Mouse (Mus musculus): Measurements from ENCODE around the gene U2surp. TPM values are rescaled to one million over a fixed set of nuclear protein-coding genes. Genes with fewer than 3 reads are reported as not detected.
"Not testable (repeated sequence)": the region's sequence is repeated elsewhere in the genome, so short reads cannot be mapped to it uniquely, and the experiment has no call there.

U2surp gene
- polyA plus RNA-seq, 1 experiment = 12.0 TPM

DNA sequence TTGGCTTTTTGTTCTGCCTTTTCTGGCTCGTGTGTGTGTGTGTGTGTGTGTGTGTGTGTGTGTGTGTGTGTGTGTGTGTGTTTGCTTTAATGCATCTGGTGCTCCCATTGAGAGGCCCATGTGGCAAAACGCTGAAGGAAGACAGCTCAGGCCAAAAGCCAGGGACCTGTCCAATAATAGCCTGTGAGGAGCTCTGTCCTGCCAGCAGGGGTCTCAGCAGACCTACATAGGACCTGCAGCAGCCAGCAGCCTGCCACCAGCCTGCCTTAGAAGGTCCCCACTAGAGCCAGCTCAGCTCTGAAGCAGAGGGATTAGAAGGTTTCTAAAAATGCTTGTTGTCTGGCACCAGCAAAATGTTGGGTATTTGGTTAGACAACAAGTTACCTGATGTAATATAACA lies 14.2 kb upstream of the U2surp start:
- Histone ChIP-seq H3ac (ENCODE audit: control insufficient read depth, insufficient read length, low read depth) (no peak overlapping the region), H3K79me3 (ENCODE audit: low read depth) (no peaks in the 10 kb centered on the region), H3K27me3 (ENCODE audit: control insufficient read depth, insufficient read depth, insufficient read length) (no peaks in the 10 kb centered on the region), H3K4me3 (ENCODE audit: insufficient read depth, poor library complexity, severe bottlenecking) (no peak overlapping the region), H3K36me3 (ENCODE audit: control insufficient read depth, insufficient read depth) (no peaks in the 10 kb centered on the region), H3K79me2 (ENCODE audit: control insufficient read depth, insufficient read depth) (no peaks in the 10 kb centered on the region)
- TF ChIP-seq CTCF (IDR thresholded peaks at IDR 0.05; ENCODE audit: control insufficient read depth, insufficient read depth, insufficient read length) = peak; percentile 50
- TF ChIP-seq MYOD1 (IDR thresholded peaks at IDR 0.05; ENCODE audit: control insufficient read depth, insufficient read length, low read depth) = no peak

DNA sequence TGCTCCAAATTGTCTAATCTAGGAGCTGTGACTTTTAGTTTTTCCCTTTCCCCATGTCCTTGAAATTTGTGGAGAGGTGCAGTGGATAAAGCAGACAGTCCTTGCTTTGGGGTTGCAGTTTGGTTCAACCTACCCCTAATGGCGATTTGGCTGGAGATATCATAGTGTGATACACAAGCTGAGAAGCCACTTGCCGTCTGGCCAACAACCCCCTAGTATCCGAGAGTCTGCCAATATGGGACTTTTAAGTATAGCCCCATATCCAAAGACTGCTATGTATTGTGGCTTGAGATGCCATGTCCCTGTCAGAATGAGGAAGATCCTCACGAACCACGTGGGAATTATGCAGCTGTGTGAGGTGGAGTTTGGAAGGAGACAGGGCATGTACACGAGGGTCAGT lies 13.6 kb upstream of the U2surp start:
- no peak for TF ChIP-seq CTCF (IDR thresholded peaks at IDR 0.05; ENCODE audit: control insufficient read depth, insufficient read depth, insufficient read length)
- TF ChIP-seq MYOG (IDR thresholded peaks at IDR 0.05; ENCODE audit: control insufficient read depth, extremely low read depth, insufficient read length) = no peak
- no peak for TF ChIP-seq FOSL1 (IDR thresholded peaks at IDR 0.05; ENCODE audit: insufficient read depth, low read length, poor library complexity, severe bottlenecking)
- TF ChIP-seq CEBPB (IDR thresholded peaks at IDR 0.05; ENCODE audit: low read depth) = no peak
- TF ChIP-seq MAX (IDR thresholded peaks at IDR 0.05) = no peak
- no peak for TF ChIP-seq MYOD1 (IDR thresholded peaks at IDR 0.05; ENCODE audit: control insufficient read depth, insufficient read length, low read depth)
- no peak for TF ChIP-seq USF1 (IDR thresholded peaks at IDR 0.05; ENCODE audit: low read depth)
- H3ac ChIP-seq (ENCODE audit: control insufficient read depth, insufficient read length, low read depth) = no peak overlapping the region

DNA sequence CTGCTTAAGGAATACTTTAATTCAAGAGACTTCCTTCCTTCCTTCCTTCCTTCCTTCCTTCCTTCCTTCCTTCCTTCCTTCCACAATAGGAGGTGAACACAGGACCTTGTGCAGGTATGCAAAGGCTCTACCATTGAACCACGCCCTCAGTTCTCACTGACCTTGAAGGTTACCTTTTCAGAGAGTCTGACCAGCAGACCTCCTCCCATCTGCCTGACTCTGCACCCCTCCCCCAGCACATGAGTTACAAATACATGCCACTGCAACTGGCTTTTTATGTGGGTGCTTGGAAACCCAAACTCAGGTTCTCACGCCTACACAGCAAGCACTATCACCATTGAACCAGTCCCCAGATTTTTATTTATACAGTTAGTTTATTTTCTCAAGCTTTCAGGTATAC lies 10.8 kb upstream of the U2surp start:
- H3K79me2 ChIP-seq (ENCODE audit: control insufficient read depth, insufficient read depth) = no peaks in the 10 kb centered on the region
- H3K27me3 ChIP-seq (ENCODE audit: control insufficient read depth, insufficient read depth, insufficient read length) = no peaks in the 10 kb centered on the region
- H3ac ChIP-seq (ENCODE audit: control insufficient read depth, insufficient read length, low read depth) = no peak overlapping the region
- no peaks in the 10 kb centered on the region for H3K79me3 ChIP-seq (ENCODE audit: low read depth)
- TF ChIP-seq MYOD1 (IDR thresholded peaks at IDR 0.05; ENCODE audit: control insufficient read depth, insufficient read length, low read depth) = no peak
- no peak for TF ChIP-seq USF1 (IDR thresholded peaks at IDR 0.05; ENCODE audit: low read depth)
- TF ChIP-seq FOSL1 (IDR thresholded peaks at IDR 0.05; ENCODE audit: insufficient read depth, low read length, poor library complexity, severe bottlenecking) = no peak
- no peak for TF ChIP-seq MAX (IDR thresholded peaks at IDR 0.05)
- no peak for TF ChIP-seq MYOG (IDR thresholded peaks at IDR 0.05; ENCODE audit: control insufficient read depth, extremely low read depth, insufficient read length)
- TF ChIP-seq CEBPB (IDR thresholded peaks at IDR 0.05; ENCODE audit: low read depth) = no peak
- no peak for TF ChIP-seq CTCF (IDR thresholded peaks at IDR 0.05; ENCODE audit: control insufficient read depth, insufficient read depth, insufficient read length)
- no peaks in the 10 kb centered on the region for H3K36me3 ChIP-seq (ENCODE audit: control insufficient read depth, insufficient read depth)
- no peak overlapping the region for H3K4me3 ChIP-seq (ENCODE audit: insufficient read depth, poor library complexity, severe bottlenecking)

More for the DNA sequence above, 13.6 kb upstream of the U2surp start:
- Histone ChIP-seq H3K36me3 (ENCODE audit: control insufficient read depth, insufficient read depth) (no peaks in the 10 kb centered on the region), H3K4me3 (ENCODE audit: insufficient read depth, poor library complexity, severe bottlenecking) (no peak overlapping the region), H3K27me3 (ENCODE audit: control insufficient read depth, insufficient read depth, insufficient read length) (no peaks in the 10 kb centered on the region), H3K79me2 (ENCODE audit: control insufficient read depth, insufficient read depth) (no peaks in the 10 kb centered on the region), H3K79me3 (ENCODE audit: low read depth) (no peaks in the 10 kb centered on the region)

DNA sequence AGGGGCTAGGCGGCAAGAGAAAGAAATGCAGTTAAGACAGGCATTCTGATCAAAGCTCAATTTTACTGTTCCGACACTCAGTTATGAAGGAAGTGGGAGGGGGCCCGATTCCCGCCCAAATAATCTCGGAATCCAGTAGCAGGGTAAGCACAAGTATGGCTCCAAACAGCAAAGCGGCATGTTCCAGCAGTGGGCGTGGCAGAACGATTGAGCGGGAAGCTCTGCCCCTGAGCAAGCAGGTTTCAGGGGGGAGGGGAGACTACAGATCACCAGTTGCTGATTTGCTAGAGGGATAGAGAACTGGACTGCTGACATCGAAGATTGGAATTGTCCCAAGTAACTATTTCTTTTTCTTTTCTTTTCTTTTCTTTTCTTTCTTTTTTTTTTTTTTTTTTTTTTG lies 9.8 kb upstream of the U2surp start:
- H3K79me3 ChIP-seq (ENCODE audit: low read depth) = no peaks in the 10 kb centered on the region
- H3K36me3 ChIP-seq (ENCODE audit: control insufficient read depth, insufficient read depth) = no peaks in the 10 kb centered on the region
- no peaks in the 10 kb centered on the region for H3K79me2 ChIP-seq (ENCODE audit: control insufficient read depth, insufficient read depth)
- H3K27me3 ChIP-seq (ENCODE audit: control insufficient read depth, insufficient read depth, insufficient read length) = no peaks in the 10 kb centered on the region
- no peak overlapping the region for H3ac ChIP-seq (ENCODE audit: control insufficient read depth, insufficient read length, low read depth)
- TF ChIP-seq MAX (IDR thresholded peaks at IDR 0.05) (no peak), MYOD1 (IDR thresholded peaks at IDR 0.05; ENCODE audit: control insufficient read depth, insufficient read length, low read depth) (no peak), FOSL1 (IDR thresholded peaks at IDR 0.05; ENCODE audit: insufficient read depth, low read length, poor library complexity, severe bottlenecking) (no peak), CEBPB (IDR thresholded peaks at IDR 0.05; ENCODE audit: low read depth) (no peak), MYOG (IDR thresholded peaks at IDR 0.05; ENCODE audit: control insufficient read depth, extremely low read depth, insufficient read length) (no peak), CTCF (IDR thresholded peaks at IDR 0.05; ENCODE audit: control insufficient read depth, insufficient read depth, insufficient read length) (no peak), USF1 (IDR thresholded peaks at IDR 0.05; ENCODE audit: low read depth) (no peak)
- no peak overlapping the region for H3K4me3 ChIP-seq (ENCODE audit: insufficient read depth, poor library complexity, severe bottlenecking)

DNA sequence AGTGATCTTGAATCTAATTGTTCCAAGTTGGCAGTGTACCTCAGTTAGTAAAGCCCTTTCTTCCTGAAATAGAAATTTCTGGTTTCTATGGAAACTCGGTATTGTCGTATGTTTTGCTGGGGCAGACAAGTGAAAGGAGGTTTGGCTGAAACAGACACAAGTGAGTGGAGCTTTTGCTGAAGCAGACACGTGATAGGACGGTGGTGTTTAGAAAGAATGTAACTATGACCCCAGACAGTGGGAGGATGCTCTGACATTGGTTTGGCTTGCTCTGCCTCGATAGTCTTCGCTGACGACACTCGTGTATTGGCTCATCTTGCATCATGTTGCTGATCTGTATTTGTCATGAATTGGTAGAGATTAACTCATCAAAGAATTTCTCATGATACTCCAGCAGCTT lies 9.2 kb upstream of the U2surp start:
- Histone ChIP-seq H3K4me3 (ENCODE audit: insufficient read depth, poor library complexity, severe bottlenecking) (no peak overlapping the region), H3K27me3 (ENCODE audit: control insufficient read depth, insufficient read depth, insufficient read length) (no peaks in the 10 kb centered on the region), H3K79me2 (ENCODE audit: control insufficient read depth, insufficient read depth) (no peaks in the 10 kb centered on the region), H3ac (ENCODE audit: control insufficient read depth, insufficient read length, low read depth) (no peak overlapping the region), H3K79me3 (ENCODE audit: low read depth) (no peaks in the 10 kb centered on the region), H3K36me3 (ENCODE audit: control insufficient read depth, insufficient read depth) (no peaks in the 10 kb centered on the region)
- no peak for TF ChIP-seq FOSL1 (IDR thresholded peaks at IDR 0.05; ENCODE audit: insufficient read depth, low read length, poor library complexity, severe bottlenecking)
- no peak for TF ChIP-seq USF1 (IDR thresholded peaks at IDR 0.05; ENCODE audit: low read depth)
- TF ChIP-seq CTCF (IDR thresholded peaks at IDR 0.05; ENCODE audit: control insufficient read depth, insufficient read depth, insufficient read length) = no peak
- TF ChIP-seq MYOD1 (IDR thresholded peaks at IDR 0.05; ENCODE audit: control insufficient read depth, insufficient read length, low read depth) = no peak
- TF ChIP-seq CEBPB (IDR thresholded peaks at IDR 0.05; ENCODE audit: low read depth) = no peak
- no peak for TF ChIP-seq MYOG (IDR thresholded peaks at IDR 0.05; ENCODE audit: control insufficient read depth, extremely low read depth, insufficient read length)
- TF ChIP-seq MAX (IDR thresholded peaks at IDR 0.05) = no peak

DNA sequence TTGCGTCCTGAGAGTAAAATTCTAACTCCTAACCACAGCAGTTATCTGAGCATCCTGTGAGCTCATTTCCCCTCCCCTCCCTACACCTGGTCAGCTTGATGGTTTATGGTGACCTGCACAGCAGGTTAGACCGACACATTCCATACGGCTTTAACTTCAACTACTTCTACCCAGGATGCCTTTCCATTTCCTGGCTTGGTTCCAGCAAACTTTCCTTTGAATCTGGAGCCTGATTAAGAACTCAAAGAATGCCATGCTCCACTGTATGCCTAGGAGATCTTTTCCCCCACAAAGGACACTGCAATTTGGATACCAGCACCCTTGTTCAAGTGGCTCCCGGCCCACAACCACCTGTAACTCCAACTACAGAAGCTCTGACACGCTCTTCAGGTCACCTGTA lies 8.8 kb upstream of the U2surp start:
- Histone ChIP-seq H3K27me3 (ENCODE audit: control insufficient read depth, insufficient read depth, insufficient read length) (no peaks in the 10 kb centered on the region), H3ac (ENCODE audit: control insufficient read depth, insufficient read length, low read depth) (no peak overlapping the region), H3K79me3 (ENCODE audit: low read depth) (no peaks in the 10 kb centered on the region), H3K4me3 (ENCODE audit: insufficient read depth, poor library complexity, severe bottlenecking) (no peak overlapping the region), H3K36me3 (ENCODE audit: control insufficient read depth, insufficient read depth) (no peaks in the 10 kb centered on the region), H3K79me2 (ENCODE audit: control insufficient read depth, insufficient read depth) (no peaks in the 10 kb centered on the region)
- no peak for TF ChIP-seq FOSL1 (IDR thresholded peaks at IDR 0.05; ENCODE audit: insufficient read depth, low read length, poor library complexity, severe bottlenecking)
- no peak for TF ChIP-seq MYOG (IDR thresholded peaks at IDR 0.05; ENCODE audit: control insufficient read depth, extremely low read depth, insufficient read length)
- no peak for TF ChIP-seq CTCF (IDR thresholded peaks at IDR 0.05; ENCODE audit: control insufficient read depth, insufficient read depth, insufficient read length)
- no peak for TF ChIP-seq CEBPB (IDR thresholded peaks at IDR 0.05; ENCODE audit: low read depth)
- TF ChIP-seq MYOD1 (IDR thresholded peaks at IDR 0.05; ENCODE audit: control insufficient read depth, insufficient read length, low read depth) = no peak
- no peak for TF ChIP-seq MAX (IDR thresholded peaks at IDR 0.05)

DNA sequence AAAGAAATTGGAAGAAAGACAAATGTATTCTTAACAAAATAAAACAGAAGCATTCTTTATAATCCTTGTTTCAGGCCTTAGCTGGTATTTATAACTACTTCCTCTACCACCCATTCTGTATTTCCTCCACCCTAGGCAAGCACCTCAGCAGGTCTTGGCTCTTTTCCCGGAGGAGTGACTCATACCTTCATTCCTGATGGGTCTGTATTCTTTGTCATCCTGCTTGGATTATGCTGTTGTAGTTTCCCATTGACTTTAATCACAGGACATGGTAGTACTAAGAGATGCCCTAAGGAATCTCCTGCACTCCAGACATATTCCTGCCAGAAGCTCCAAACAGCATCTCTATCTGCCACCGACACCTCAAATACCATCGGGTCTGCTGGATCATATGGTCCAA lies 2.6 kb upstream of the U2surp start:
- H3K27me3 ChIP-seq (ENCODE audit: control insufficient read depth, insufficient read depth, insufficient read length); H3K36me3 ChIP-seq (ENCODE audit: control insufficient read depth, insufficient read depth); H3ac ChIP-seq (ENCODE audit: control insufficient read depth, insufficient read length, low read depth); H3K4me3 ChIP-seq (ENCODE audit: insufficient read depth, poor library complexity, severe bottlenecking): not testable (repeated sequence)
- Histone ChIP-seq H3K79me3 (ENCODE audit: low read depth) (peaks cover 30% of the 10 kb centered on the region), H3K79me2 (ENCODE audit: control insufficient read depth, insufficient read depth) (peaks cover 37% of the 10 kb centered on the region)
